Mouse (Mus musculus) erythroblast, embryonic 14.5 days (primary cell): ENCODE data around the gene Galnt18. TPM values are rescaled to one million over a fixed set of nuclear protein-coding genes. Genes with fewer than 3 reads are reported as not detected.

Experiments
- H3K27me3 ChIP-seq: 2 replicates; pipeline ENCODE4 v1.6.1; 2012; ENCODE audit warnings: inconsistent platforms; ENCODE audit not compliant: control insufficient read depth
- H3K36me3 ChIP-seq: 2 replicates; pipeline ENCODE4 v1.6.1; 2012; ENCODE audit warnings: mild to moderate bottlenecking, inconsistent platforms; ENCODE audit not compliant: control insufficient read depth
- H3K4me1 ChIP-seq: 2 replicates; pipeline ENCODE4 v1.6.1; 2012; ENCODE audit warnings: inconsistent platforms; ENCODE audit not compliant: control insufficient read depth
- H3K4me3 ChIP-seq: replicated peaks from 2 replicates; pipeline ENCODE3; 2012; ENCODE audit warnings: moderate library complexity, mild to moderate bottlenecking, inconsistent platforms
- H3K9me3 ChIP-seq: 2 replicates; pipeline ENCODE4 v1.6.1; 2012; ENCODE audit warnings: low read length, inconsistent platforms, mixed read lengths; ENCODE audit not compliant: control insufficient read depth
- GATA1 ChIP-seq: IDR thresholded peaks from 2 replicates; pipeline ENCODE4 v1.6.1; 2012; ENCODE audit warnings: low read length, inconsistent platforms, mixed read lengths
- TAL1 ChIP-seq: IDR thresholded peaks from 3 replicates; pipeline ENCODE4 v1.6.1; 2012; ENCODE audit warnings: low read length, inconsistent platforms, mixed read lengths
- polyA plus RNA-seq: library from polyadenylated mRNA; stranded (reverse); fragments of >175 nt; gene quantifications from 2 replicates; pipeline ENCODE4 v1.2.3, GENCODE M21; 2012

The Galnt18 gene
- polyA plus RNA-seq, 1 experiment = not detected

DNA sequence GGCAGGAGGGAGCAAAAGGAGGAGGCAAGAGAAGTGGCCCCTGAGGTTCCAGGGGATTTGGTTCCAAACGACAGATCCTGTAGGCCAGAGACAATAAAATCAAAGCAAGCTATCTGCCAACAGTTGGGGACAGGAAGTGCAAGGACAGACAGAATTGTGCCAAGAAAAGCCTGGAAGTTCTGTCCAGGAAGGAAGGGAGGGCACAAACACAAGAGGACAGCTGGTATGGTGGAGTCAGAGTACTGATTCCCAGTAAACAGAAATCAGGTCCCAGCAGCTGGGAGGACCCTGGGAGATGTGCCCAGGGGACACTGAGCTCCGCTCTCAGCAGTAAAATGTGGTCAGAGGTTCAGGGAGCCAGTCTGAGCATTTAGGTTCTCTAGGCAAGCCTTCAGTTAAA lies 38.2 kb downstream of the Galnt18 start:
- Histone ChIP-seq H3K36me3 (no peaks in the 10 kb centered on the region), H3K27me3 (no peaks in the 10 kb centered on the region), H3K9me3 (no peaks in the 10 kb centered on the region), H3K4me1 (no peaks in the 10 kb centered on the region), H3K4me3 (no peak overlapping the region)
- TF ChIP-seq GATA1 = no peak
- no peak for TF ChIP-seq TAL1

DNA sequence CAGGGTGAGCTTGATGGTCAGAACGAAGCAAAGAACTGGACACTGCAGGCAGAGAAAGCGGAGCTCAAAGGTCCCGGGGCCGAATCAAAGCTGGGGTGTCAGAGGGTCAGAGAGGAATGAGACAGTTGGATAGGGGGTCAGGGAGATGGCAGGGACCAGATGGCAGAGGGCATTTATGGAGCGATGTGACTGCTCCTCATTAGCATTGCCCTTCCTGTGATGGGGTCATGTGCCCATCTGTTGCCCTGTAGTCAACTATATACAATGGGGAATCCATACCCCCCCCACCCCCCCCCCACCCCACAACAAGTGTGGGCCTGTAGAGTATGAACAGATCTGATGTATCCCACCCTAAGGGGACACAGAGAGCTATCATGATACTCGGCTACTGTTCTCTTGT lies 39.7 kb downstream of the Galnt18 start:
- Histone ChIP-seq H3K36me3 (no peaks in the 10 kb centered on the region), H3K27me3 (no peaks in the 10 kb centered on the region), H3K9me3 (no peaks in the 10 kb centered on the region), H3K4me3 (no peak overlapping the region), H3K4me1 (no peaks in the 10 kb centered on the region)
- no peak for TF ChIP-seq GATA1
- TF ChIP-seq TAL1 = no peak

DNA sequence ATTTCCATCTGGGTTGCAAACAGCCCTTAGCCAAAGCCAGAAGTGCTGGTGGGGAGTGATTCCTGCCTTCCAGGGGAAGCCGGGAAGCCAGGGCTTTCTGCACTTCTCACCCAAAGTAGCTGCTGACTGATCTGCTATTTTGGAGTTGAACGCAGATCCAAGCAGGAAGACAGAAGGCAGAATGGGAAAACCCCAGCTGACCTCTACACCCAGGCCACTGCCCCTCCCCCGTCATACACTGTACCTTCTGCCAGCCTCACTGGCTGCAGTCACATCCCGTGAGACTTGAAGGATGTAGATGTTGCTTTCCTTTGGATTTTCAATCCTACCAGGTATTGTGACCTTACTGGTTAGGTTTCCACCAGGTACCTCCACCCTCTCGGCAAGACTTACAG lies 40.4 kb downstream of the Galnt18 start:
- no peaks in the 10 kb centered on the region for H3K9me3 ChIP-seq
- no peaks in the 10 kb centered on the region for H3K36me3 ChIP-seq
- H3K27me3 ChIP-seq = no peaks in the 10 kb centered on the region
- H3K4me3 ChIP-seq = no peak overlapping the region
- no peak for TF ChIP-seq GATA1
- no peaks in the 10 kb centered on the region for H3K4me1 ChIP-seq

DNA sequence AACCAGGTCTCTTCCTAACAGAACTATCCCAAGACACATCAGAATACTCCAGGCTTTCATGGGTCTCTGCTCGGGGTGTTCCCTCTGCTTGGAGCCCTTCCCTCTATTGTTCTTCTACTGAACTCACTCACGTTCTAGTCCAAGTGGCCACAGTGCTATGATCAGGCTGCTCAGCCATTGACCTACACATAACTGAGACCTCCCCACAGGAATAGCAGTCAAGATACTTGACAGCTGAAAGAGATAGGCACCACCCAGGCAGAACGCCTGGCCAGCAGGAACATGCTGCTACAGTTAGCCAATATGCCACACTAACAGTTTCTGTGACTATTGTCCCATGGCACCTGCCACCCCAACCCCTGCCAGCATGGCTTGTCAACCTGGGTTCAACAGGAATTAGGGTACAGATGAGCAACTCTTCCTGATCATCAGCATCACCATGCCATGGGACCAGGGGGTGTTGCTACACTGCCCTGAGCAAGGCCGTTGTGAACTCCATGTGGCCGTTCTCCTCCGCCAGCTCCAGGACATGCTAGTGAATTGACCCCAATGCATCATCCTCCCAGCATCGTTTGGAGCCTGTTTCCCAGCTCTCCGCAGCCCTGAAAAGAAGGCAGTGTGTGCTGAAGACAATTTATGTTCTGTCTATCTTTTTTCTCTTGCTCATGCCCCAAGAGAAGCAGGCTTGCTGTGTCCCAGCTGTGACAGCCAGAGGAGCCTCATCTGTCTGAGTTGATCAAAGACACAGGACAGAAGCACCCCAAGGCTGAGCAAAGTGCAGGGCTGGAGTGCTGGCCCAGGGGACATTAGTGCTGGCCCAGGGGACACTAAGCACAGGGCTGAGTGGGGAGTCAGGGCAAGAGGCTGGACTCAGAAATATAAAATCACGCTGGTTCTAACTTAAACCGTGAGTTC lies 41.1 kb downstream of the Galnt18 start:
- Histone ChIP-seq H3K4me1 (no peaks in the 10 kb centered on the region), H3K9me3 (no peaks in the 10 kb centered on the region), H3K27me3 (no peaks in the 10 kb centered on the region), H3K4me3 (no peak overlapping the region), H3K36me3 (no peaks in the 10 kb centered on the region)
- no peak for TF ChIP-seq GATA1

DNA sequence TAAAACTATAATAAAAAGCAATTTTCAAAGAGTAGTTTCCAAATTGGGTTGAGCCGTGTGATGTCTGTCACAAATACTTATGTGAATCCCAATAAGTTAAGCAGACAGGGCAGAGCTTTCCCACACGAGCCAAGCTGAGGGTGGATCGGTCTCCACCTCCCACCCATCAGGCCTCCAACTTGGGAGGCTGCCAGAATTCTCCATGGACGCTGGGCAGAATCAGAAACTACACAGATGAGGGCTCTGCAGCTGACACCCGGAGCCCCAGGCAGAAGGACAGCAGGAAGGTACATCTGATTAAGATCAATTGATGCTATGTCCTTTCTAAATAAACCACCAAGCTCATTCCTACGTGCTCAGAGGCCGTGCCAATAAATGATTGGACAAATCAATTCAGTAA lies 42.4 kb downstream of the Galnt18 start:
- H3K4me1 ChIP-seq = no peaks in the 10 kb centered on the region
- no peaks in the 10 kb centered on the region for H3K27me3 ChIP-seq
- no peak overlapping the region for H3K4me3 ChIP-seq
- H3K36me3 ChIP-seq = no peaks in the 10 kb centered on the region
- TF ChIP-seq GATA1 (no peak), TAL1 (no peak)
- H3K9me3 ChIP-seq = no peaks in the 10 kb centered on the region

DNA sequence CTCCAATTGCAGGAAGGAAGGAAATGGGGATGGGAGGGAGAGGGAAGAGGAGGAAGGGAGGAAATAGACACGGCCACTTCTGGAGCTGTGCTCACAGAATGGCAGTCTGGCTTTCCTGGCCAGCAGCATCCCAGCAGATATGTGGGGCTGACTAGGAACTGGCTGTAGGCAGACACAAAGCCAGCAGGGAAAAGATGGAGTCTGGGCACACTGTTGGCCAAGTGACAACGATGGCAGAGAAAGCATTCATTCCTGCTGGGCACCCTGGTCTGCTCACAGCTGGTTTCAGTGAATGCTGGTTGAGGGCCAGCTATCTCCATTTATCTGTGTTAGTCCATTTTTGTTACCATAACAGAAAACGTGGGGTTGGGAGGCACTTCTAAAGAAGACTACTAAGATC lies 43.4 kb downstream of the Galnt18 start:
- H3K27me3 ChIP-seq = no peaks in the 10 kb centered on the region
- no peaks in the 10 kb centered on the region for H3K36me3 ChIP-seq
- TF ChIP-seq TAL1 (no peak), GATA1 (no peak)
- H3K4me3 ChIP-seq = no peak overlapping the region
- H3K9me3 ChIP-seq = no peaks in the 10 kb centered on the region
- no peaks in the 10 kb centered on the region for H3K4me1 ChIP-seq

DNA sequence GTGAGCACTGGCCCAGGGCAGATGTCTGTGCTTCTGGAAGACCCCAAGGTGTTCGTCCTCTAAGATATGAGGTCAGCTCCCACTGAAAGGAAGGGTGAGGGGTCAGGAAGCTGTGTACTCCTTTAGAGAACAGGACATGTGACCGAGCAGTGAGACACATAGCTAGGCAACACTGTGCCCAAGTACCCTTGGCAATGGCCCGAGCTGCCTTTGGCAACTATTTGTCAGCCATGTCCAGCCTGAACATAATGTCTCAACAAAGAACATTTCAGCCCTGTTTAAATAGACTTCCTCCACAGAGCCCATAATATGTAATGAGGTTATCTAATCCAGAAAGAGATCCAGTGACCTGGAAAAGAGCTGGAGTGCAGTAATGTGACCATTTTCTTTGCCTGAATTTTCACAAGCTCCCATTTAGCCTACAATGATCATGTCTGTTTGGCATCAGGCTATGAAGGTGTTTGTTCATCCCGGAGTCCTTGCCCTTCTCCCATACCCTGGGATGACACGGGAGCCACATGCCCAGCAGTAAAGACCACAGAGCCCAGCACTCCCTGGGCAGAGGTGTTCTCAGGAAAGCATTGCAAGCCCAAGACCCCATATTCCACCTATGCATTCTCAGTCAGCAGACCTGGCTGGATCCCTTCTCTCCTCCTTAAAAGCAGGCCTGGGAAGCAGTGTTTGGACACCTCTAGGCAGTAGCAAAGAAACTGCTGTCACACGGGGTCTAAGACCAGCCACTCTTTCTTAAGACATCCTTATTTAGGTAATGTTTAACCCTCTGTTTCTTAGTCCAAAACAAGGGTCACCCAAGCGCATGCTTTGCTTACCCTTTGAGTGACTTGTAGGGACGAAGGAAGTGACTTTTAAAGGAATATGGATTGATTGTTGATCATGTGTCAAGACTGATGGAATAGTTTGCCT lies 49.2 kb downstream of the Galnt18 start:
- H3K36me3 ChIP-seq = no peaks in the 10 kb centered on the region
- TF ChIP-seq TAL1 (no peak), GATA1 (no peak)
- H3K9me3 ChIP-seq = no peaks in the 10 kb centered on the region
- no peak overlapping the region for H3K4me3 ChIP-seq
- H3K27me3 ChIP-seq = no peaks in the 10 kb centered on the region
- no peaks in the 10 kb centered on the region for H3K4me1 ChIP-seq

DNA sequence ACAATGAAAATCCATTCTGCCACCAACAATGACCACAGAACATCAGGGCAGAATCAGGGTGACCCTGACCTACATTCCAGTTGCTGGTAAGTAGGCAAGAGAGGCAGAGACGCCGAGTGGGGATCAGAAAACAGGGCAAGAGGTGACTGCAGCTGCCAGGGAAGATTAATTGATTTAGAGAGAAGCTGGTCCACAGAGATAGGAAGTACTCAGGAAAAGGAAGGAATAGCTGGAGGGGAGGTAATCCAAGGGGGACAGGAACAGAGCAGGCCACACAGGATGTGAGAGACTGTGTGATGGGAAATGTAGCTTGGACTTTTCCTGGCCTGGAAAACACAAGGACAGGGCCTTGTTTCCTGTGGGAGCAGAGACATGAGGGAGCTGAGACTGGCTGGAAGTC lies 52.8 kb downstream of the Galnt18 start:
- Histone ChIP-seq H3K4me1 (no peaks in the 10 kb centered on the region), H3K9me3 (no peaks in the 10 kb centered on the region), H3K4me3 (no peak overlapping the region), H3K27me3 (no peaks in the 10 kb centered on the region), H3K36me3 (no peaks in the 10 kb centered on the region)
- TF ChIP-seq TAL1 (no peak), GATA1 (no peak)

DNA sequence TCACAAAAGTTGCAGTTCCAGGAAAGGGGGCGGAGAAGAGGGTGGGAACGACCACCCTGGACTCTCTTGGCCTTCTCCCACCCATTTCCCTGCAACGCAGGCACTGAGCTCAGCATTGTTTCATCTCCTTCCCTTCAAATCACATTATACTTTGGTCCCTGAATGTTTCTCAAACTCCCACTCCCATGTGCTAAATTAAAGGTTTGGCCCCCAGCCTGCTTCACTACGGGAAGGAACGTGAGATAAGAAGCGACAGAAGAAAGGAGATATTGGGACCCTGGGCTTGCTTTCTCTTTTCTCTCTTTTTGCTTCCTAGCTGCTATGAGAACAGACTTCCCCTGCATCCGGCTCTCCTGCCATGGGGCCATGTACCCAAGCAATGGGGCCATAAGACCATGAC lies 55.0 kb downstream of the Galnt18 start:
- H3K4me1 ChIP-seq = no peaks in the 10 kb centered on the region
- H3K36me3 ChIP-seq = no peaks in the 10 kb centered on the region
- H3K27me3 ChIP-seq = no peaks in the 10 kb centered on the region
- no peak overlapping the region for H3K4me3 ChIP-seq
- H3K9me3 ChIP-seq = no peaks in the 10 kb centered on the region
- no peak for TF ChIP-seq TAL1
- TF ChIP-seq GATA1 = no peak
